Mouse (Mus musculus) neural tube, embryonic 12.5 days (tissue): ENCODE measurements around the gene Jmjd7. TPM values are rescaled to one million over a fixed set of nuclear protein-coding genes. Genes with fewer than 3 reads are reported as not detected.

Experiments
- ATAC-seq: fragments of 200-750 bp; cut with Nextera tagmentation; 2 replicates; pipeline ENCODE4 v1.8.0; 2017; ENCODE audit warnings: low read depth, mild to moderate bottlenecking, moderate TSS enrichment, moderate library complexity; ENCODE audit not compliant: low FRiP score
- H3K27ac ChIP-seq: fragments of 300-500 bp; sonication (generic); 2 replicates; pipeline ENCODE4 v1.5.1; 2016
- H3K27me3 ChIP-seq: fragments of 300-500 bp; sonication (generic); replicated peaks from 2 replicates; pipeline ENCODE4 v1.6.1; 2016; ENCODE audit warnings: mild to moderate bottlenecking
- H3K36me3 ChIP-seq: fragments of 300-500 bp; sonication (generic); 2 replicates; pipeline ENCODE4 v1.6.1; 2016; ENCODE audit warnings: mild to moderate bottlenecking
- H3K4me1 ChIP-seq: fragments of 300-500 bp; sonication (generic); 2 replicates; pipeline ENCODE4 v1.6.1; 2016
- H3K4me2 ChIP-seq: fragments of 300-500 bp; sonication (generic); replicated peaks from 2 replicates; pipeline ENCODE4 v1.6.1; 2016; ENCODE audit warnings: mild to moderate bottlenecking
- H3K4me3 ChIP-seq: fragments of 300-500 bp; sonication (generic); 2 replicates; pipeline ENCODE4 v1.5.1; 2016
- H3K9ac ChIP-seq: fragments of 300-500 bp; sonication (generic); 2 replicates; pipeline ENCODE4 v1.6.1; 2016; ENCODE audit warnings: mild to moderate bottlenecking
- H3K9me3 ChIP-seq: fragments of 300-500 bp; sonication (generic); 2 replicates; pipeline ENCODE4 v1.6.1; 2016; ENCODE audit warnings: mild to moderate bottlenecking
- WGBS: fragments of 180-500 bp; shearing (Covaris S2); methylation state at CpG from one replicate; pipeline ENCODE4 v1.1.7; 2016; 5-methylcytosine and 5-hydroxymethylcytosine counted together
- polyA plus RNA-seq: library from polyadenylated mRNA; unstranded; fragments of >200 nt; fragmentation: Nextera tagmentation; extraction: Ambion mirVana; gene quantifications from 2 replicates; pipeline ENCODE4 v1.2.1, GENCODE M21; 2016

The Jmjd7 gene
- 24.6 and 25.1 TPM in 2 replicates for polyA plus RNA-seq

GRCm38 (mm10) chr2:120026984-120027949 lies at the start of gene Jmjd7, which contains the start of gene Gm28042:
TSS of gene Jmjd7 (plus strand) at chr2:120027483.
TSS of gene Gm28042 (plus strand) at chr2:120027493.
- Histone ChIP-seq H3K27ac (peak within 1 kb of the TSS; percentile 46; the same call in 1 of the 2 replicates), H3K36me3 (peaks cover 49% of the 10 kb centered on the region), H3K4me2 (peak within 1 kb of the TSS; percentile 64), H3K9ac (peak within 1 kb of the TSS; percentile 80), H3K27me3 (no peaks in the 10 kb centered on the region), H3K4me1 (peaks cover 12% of the 10 kb centered on the region), H3K4me3 (peak within 1 kb of the TSS; percentile 82), H3K9me3 (no peaks in the 10 kb centered on the region)
- WGBS = 6% methylated on average over 50 of the region's 50 CpGs
- peak; percentile 81 for ATAC-seq

GRCm38 (mm10) chr2:119980343-119980986 lies 46.8 kb upstream of the Jmjd7 start:
- no peaks in the 10 kb centered on the region for H3K36me3 ChIP-seq
- H3K27me3 ChIP-seq = no peaks in the 10 kb centered on the region
- H3K4me1 ChIP-seq = no peaks in the 10 kb centered on the region
- H3K9ac ChIP-seq = no peak overlapping the region
- ATAC-seq = no peak
- no peak overlapping the region for H3K4me2 ChIP-seq
- no peak overlapping the region for H3K4me3 ChIP-seq
- H3K9me3 ChIP-seq = no peaks in the 10 kb centered on the region
- H3K27ac ChIP-seq = no peak overlapping the region
- 78% methylated on average over 7 of the region's 7 CpGs for WGBS

GRCm38 (mm10) chr2:119981631-119982030 lies 45.7 kb upstream of the Jmjd7 start:
- Histone ChIP-seq H3K9me3 (no peaks in the 10 kb centered on the region), H3K4me1 (no peaks in the 10 kb centered on the region), H3K4me2 (no peak overlapping the region), H3K27ac (no peak overlapping the region), H3K4me3 (no peak overlapping the region), H3K27me3 (no peaks in the 10 kb centered on the region), H3K36me3 (no peaks in the 10 kb centered on the region), H3K9ac (no peak overlapping the region)
- 85% methylated on average over 2 of the region's 2 CpGs for WGBS
- no peak for ATAC-seq

- Histone ChIP-seq H3K27me3 (no peaks in the 10 kb centered on the region), H3K9me3 (no peaks in the 10 kb centered on the region), H3K4me2 (no peak overlapping the region), H3K36me3 (no peaks in the 10 kb centered on the region), H3K9ac (no peak overlapping the region), H3K4me3 (no peak overlapping the region), H3K4me1 (no peaks in the 10 kb centered on the region), H3K27ac (no peak overlapping the region)
- WGBS = 66% methylated on average over 8 of the region's 8 CpGs
- no peak for ATAC-seq
Observed at GRCm38 (mm10) chr2:119985871-119986270, 41.4 kb upstream of the Jmjd7 start.

- ATAC-seq = no peak
- Histone ChIP-seq H3K36me3 (no peaks in the 10 kb centered on the region), H3K9ac (no peak overlapping the region), H3K9me3 (no peaks in the 10 kb centered on the region), H3K4me3 (no peak overlapping the region), H3K27ac (no peak overlapping the region), H3K27me3 (no peaks in the 10 kb centered on the region), H3K4me1 (no peaks in the 10 kb centered on the region), H3K4me2 (no peak overlapping the region)
- 65% methylated on average over 6 of the region's 6 CpGs for WGBS
Observed at GRCm38 (mm10) chr2:119986369-119986768, 40.9 kb upstream of the Jmjd7 start.

GRCm38 (mm10) chr2:119987441-119987840 lies 39.8 kb upstream of the Jmjd7 start:
- Histone ChIP-seq H3K4me3 (no peak overlapping the region), H3K9me3 (no peaks in the 10 kb centered on the region), H3K27ac (no peak overlapping the region), H3K36me3 (no peaks in the 10 kb centered on the region), H3K4me2 (no peak overlapping the region), H3K27me3 (no peaks in the 10 kb centered on the region), H3K9ac (no peak overlapping the region), H3K4me1 (no peaks in the 10 kb centered on the region)
- ATAC-seq = no peak
- WGBS = 93% methylated on average over 2 of the region's 2 CpGs

GRCm38 (mm10) chr2:119988952-119989351 lies 38.3 kb upstream of the Jmjd7 start:
- H3K36me3 ChIP-seq = no peaks in the 10 kb centered on the region
- no peaks in the 10 kb centered on the region for H3K27me3 ChIP-seq
- ATAC-seq = no peak
- H3K27ac ChIP-seq = no peak overlapping the region
- H3K9me3 ChIP-seq = no peaks in the 10 kb centered on the region
- no peaks in the 10 kb centered on the region for H3K4me1 ChIP-seq
- H3K4me3 ChIP-seq = no peak overlapping the region
- H3K9ac ChIP-seq = no peak overlapping the region
- 92% methylated on average over 4 of the region's 4 CpGs for WGBS
- H3K4me2 ChIP-seq = no peak overlapping the region

GRCm38 (mm10) chr2:119990881-119991280 lies 36.4 kb upstream of the Jmjd7 start:
- Histone ChIP-seq H3K4me2 (no peak overlapping the region), H3K4me3 (no peak overlapping the region), H3K9me3 (no peaks in the 10 kb centered on the region), H3K4me1 (no peaks in the 10 kb centered on the region), H3K27me3 (no peaks in the 10 kb centered on the region), H3K36me3 (no peaks in the 10 kb centered on the region), H3K9ac (no peak overlapping the region), H3K27ac (no peak overlapping the region)
- ATAC-seq = no peak
- 87% methylated on average over 6 of the region's 6 CpGs for WGBS

- no peak overlapping the region for H3K9ac ChIP-seq
- H3K4me2 ChIP-seq = no peak overlapping the region
- no peaks in the 10 kb centered on the region for H3K4me1 ChIP-seq
- H3K36me3 ChIP-seq = no peaks in the 10 kb centered on the region
- H3K27ac ChIP-seq = no peak overlapping the region
- H3K27me3 ChIP-seq = no peaks in the 10 kb centered on the region
- ATAC-seq = no peak
- no peak overlapping the region for H3K4me3 ChIP-seq
- H3K9me3 ChIP-seq = no peaks in the 10 kb centered on the region
- WGBS = 84% methylated on average over 2 of the region's 2 CpGs
Observed at GRCm38 (mm10) chr2:119992349-119992748, 34.9 kb upstream of the Jmjd7 start.

GRCm38 (mm10) chr2:119993515-119993914 lies 33.8 kb upstream of the Jmjd7 start:
- ATAC-seq = no peak

GRCm38 (mm10) chr2:119994839-119995238 lies 32.4 kb upstream of the Jmjd7 start:
- Histone ChIP-seq H3K4me1 (no peaks in the 10 kb centered on the region), H3K9ac (no peak overlapping the region), H3K36me3 (no peaks in the 10 kb centered on the region; the same call in 1 of the 2 replicates), H3K27me3 (no peaks in the 10 kb centered on the region), H3K4me3 (no peak overlapping the region), H3K9me3 (no peaks in the 10 kb centered on the region), H3K4me2 (no peak overlapping the region), H3K27ac (no peak overlapping the region)
- ATAC-seq = no peak
- 92% methylated on average over 6 of the region's 6 CpGs for WGBS

More at GRCm38 (mm10) chr2:119993515-119993914, 33.8 kb upstream of the Jmjd7 start:
- Histone ChIP-seq H3K4me2 (no peak overlapping the region), H3K27ac (no peak overlapping the region), H3K9me3 (no peaks in the 10 kb centered on the region), H3K36me3 (no peaks in the 10 kb centered on the region; the same call in 1 of the 2 replicates), H3K4me1 (no peaks in the 10 kb centered on the region), H3K4me3 (no peak overlapping the region), H3K9ac (no peak overlapping the region), H3K27me3 (no peaks in the 10 kb centered on the region)
- 57% methylated on average over 2 of the region's 2 CpGs for WGBS
